Mouse (Mus musculus): ENCODE data around the gene Stoml3. TPM values are rescaled to one million over a fixed set of nuclear protein-coding genes. Genes with fewer than 3 reads are reported as not detected.

Stoml3 gene
- total RNA-seq, 1 experiment, result not detected

DNA sequence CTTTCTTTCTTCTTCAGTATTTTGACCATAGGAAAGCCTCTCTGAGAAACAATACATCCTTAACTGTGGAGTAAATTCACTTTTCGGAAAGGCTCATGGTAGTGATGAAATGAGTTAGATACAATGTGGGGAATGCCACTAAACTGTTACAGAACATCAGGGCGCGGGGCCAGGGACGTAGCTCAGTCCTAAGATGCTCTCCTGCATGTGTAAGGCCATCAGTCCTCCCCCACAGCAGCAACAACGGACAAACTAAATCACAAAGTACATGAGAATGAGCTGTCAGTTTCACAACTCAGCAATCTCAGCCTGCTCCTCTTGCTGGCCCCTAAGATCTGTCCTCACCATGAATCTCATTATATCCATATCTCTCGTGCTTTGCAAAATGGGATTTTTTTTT, 33.9 kb upstream of the Stoml3 start:
- H3K9ac ChIP-seq (ENCODE audit: insufficient read depth, low read depth, low read length, poor library complexity, severe bottlenecking), result no peak overlapping the region
- no peak for TF ChIP-seq ZC3H11A (IDR thresholded peaks at IDR 0.05; ENCODE audit: borderline replicate concordance, low read depth, low read length)
- TF ChIP-seq ZNF384 (IDR thresholded peaks at IDR 0.05; ENCODE audit: low read depth, low read length), result no peak
- no peak for TF ChIP-seq CHD2 (IDR thresholded peaks at IDR 0.05; ENCODE audit: low read depth, low read length)
- no peak for TF ChIP-seq HCFC1 (IDR thresholded peaks at IDR 0.05; ENCODE audit: borderline replicate concordance, insufficient read depth, low read length)
- TF ChIP-seq MAFK (IDR thresholded peaks at IDR 0.05; ENCODE audit: insufficient read depth, low read depth, low read length), result no peak
- H3K36me3 ChIP-seq (ENCODE audit: control insufficient read depth, insufficient read depth, low read length, poor library complexity, severe bottlenecking), result peaks cover 36% of the 10 kb centered on the region
- H3K4me3 ChIP-seq (ENCODE audit: insufficient read depth in 1 of 2, low read depth in 1 of 2, low read length in 2 of 2, poor library complexity in 1 of 2, severe bottlenecking in 1 of 2), result no peak overlapping the region
- H3K9me3 ChIP-seq (ENCODE audit: control insufficient read depth, insufficient read depth, low read depth, low read length), result no peaks in the 10 kb centered on the region
- peaks cover 0 to 41% of the 10 kb centered on the region in 2 experiments; a peak in 2 of 4 replicates for H3K4me1 ChIP-seq (ENCODE audit: control insufficient read depth in 2 of 2, insufficient read depth in 2 of 2, low read length in 2 of 2, poor library complexity in 1 of 2)
- in situ Hi-C loops (cut with MboI; ENCODE audit: low sequenced_read_pairs in 2 of 2, unreplicated experiment in 2 of 2), result loop anchor here (25.0 kb wide), 2 partner anchors 417 to 1192 kb away; partner anchors contain the start of genes Foxo1 (in 2 of the 2) and Lhfp (in 1 of the 2)
- H3K27ac ChIP-seq (ENCODE audit: insufficient read depth, low read depth, low read length, poor library complexity, severe bottlenecking), result no peak overlapping the region
- no peak for DNase-seq (ENCODE audit: low read depth, low spot score)

- TF ChIP-seq ZC3H11A (IDR thresholded peaks at IDR 0.05; ENCODE audit: borderline replicate concordance, low read depth, low read length) (no peak), ZNF384 (IDR thresholded peaks at IDR 0.05; ENCODE audit: low read depth, low read length) (no peak), CHD2 (IDR thresholded peaks at IDR 0.05; ENCODE audit: low read depth, low read length) (no peak), MAFK (IDR thresholded peaks at IDR 0.05; ENCODE audit: insufficient read depth, low read depth, low read length) (no peak), HCFC1 (IDR thresholded peaks at IDR 0.05; ENCODE audit: borderline replicate concordance, insufficient read depth, low read length) (no peak)
- in situ Hi-C loops (cut with MboI; ENCODE audit: low sequenced_read_pairs in 2 of 2, unreplicated experiment in 2 of 2), result loop anchor here (25.0 kb wide), 2 partner anchors 418 to 1193 kb away; partner anchors contain the start of genes Foxo1 (in 2 of the 2) and Lhfp (in 1 of the 2)
- H3K4me1 ChIP-seq (ENCODE audit: control insufficient read depth in 2 of 2, insufficient read depth in 2 of 2, low read length in 2 of 2, poor library complexity in 1 of 2), result peaks cover 0 to 41% of the 10 kb centered on the region in 2 experiments; a peak in 2 of 4 replicates
Measured at GRCm38 (mm10) chr3:53454984-53455383, 33.5 kb upstream of the Stoml3 start.

GRCm38 (mm10) chr3:53457750-53458149, 30.7 kb upstream of the Stoml3 start:
- Histone ChIP-seq H3K4me3 (ENCODE audit: insufficient read depth in 1 of 2, low read depth in 1 of 2, low read length in 2 of 2, poor library complexity in 1 of 2, severe bottlenecking in 1 of 2) (no peak overlapping the region), H3K4me1 (ENCODE audit: control insufficient read depth in 2 of 2, insufficient read depth in 2 of 2, low read length in 2 of 2, poor library complexity in 1 of 2) (peaks cover 0 to 31% of the 10 kb centered on the region in 2 experiments; a peak in 2 of 4 replicates), H3K36me3 (ENCODE audit: control insufficient read depth, insufficient read depth, low read length, poor library complexity, severe bottlenecking) (peaks cover 22% of the 10 kb centered on the region), H3K27ac (ENCODE audit: insufficient read depth, low read depth, low read length, poor library complexity, severe bottlenecking) (peak overlapping the region; percentile 63), H3K9me3 (ENCODE audit: control insufficient read depth, insufficient read depth, low read depth, low read length) (no peaks in the 10 kb centered on the region), H3K9ac (ENCODE audit: insufficient read depth, low read depth, low read length, poor library complexity, severe bottlenecking) (no peak overlapping the region)
- DNase-seq (ENCODE audit: low read depth, low spot score), result no peak
- in situ Hi-C loops (cut with MboI; ENCODE audit: low sequenced_read_pairs in 2 of 2, unreplicated experiment in 2 of 2), result loop anchor here (25.0 kb wide), 2 partner anchors 420 to 1195 kb away; partner anchors contain the start of genes Foxo1 (in 2 of the 2) and Lhfp (in 1 of the 2)
- TF ChIP-seq ZC3H11A (IDR thresholded peaks at IDR 0.05; ENCODE audit: borderline replicate concordance, low read depth, low read length) (no peak), ZNF384 (IDR thresholded peaks at IDR 0.05; ENCODE audit: low read depth, low read length) (no peak), MAFK (IDR thresholded peaks at IDR 0.05; ENCODE audit: insufficient read depth, low read depth, low read length) (no peak), CHD2 (IDR thresholded peaks at IDR 0.05; ENCODE audit: low read depth, low read length) (no peak), HCFC1 (IDR thresholded peaks at IDR 0.05; ENCODE audit: borderline replicate concordance, insufficient read depth, low read length) (no peak)

More at GRCm38 (mm10) chr3:53454984-53455383, 33.5 kb upstream of the Stoml3 start:
- no peak for DNase-seq (ENCODE audit: low read depth, low spot score)
- Histone ChIP-seq H3K4me3 (ENCODE audit: insufficient read depth in 1 of 2, low read depth in 1 of 2, low read length in 2 of 2, poor library complexity in 1 of 2, severe bottlenecking in 1 of 2) (no peak overlapping the region), H3K27ac (ENCODE audit: insufficient read depth, low read depth, low read length, poor library complexity, severe bottlenecking) (no peak overlapping the region), H3K36me3 (ENCODE audit: control insufficient read depth, insufficient read depth, low read length, poor library complexity, severe bottlenecking) (peaks cover 36% of the 10 kb centered on the region), H3K9ac (ENCODE audit: insufficient read depth, low read depth, low read length, poor library complexity, severe bottlenecking) (peak overlapping the region; percentile 20; the same call in 1 of the 2 replicates), H3K9me3 (ENCODE audit: control insufficient read depth, insufficient read depth, low read depth, low read length) (no peaks in the 10 kb centered on the region)

- Histone ChIP-seq H3K36me3 (ENCODE audit: control insufficient read depth, insufficient read depth, low read length, poor library complexity, severe bottlenecking) (peaks cover 17% of the 10 kb centered on the region), H3K27ac (ENCODE audit: insufficient read depth, low read depth, low read length, poor library complexity, severe bottlenecking) (no peak overlapping the region)
Measured at GRCm38 (mm10) chr3:53460106-53460505, 28.3 kb upstream of the Stoml3 start.

More at GRCm38 (mm10) chr3:53460106-53460505, 28.3 kb upstream of the Stoml3 start:
- peaks cover under 1 to 24% of the 10 kb centered on the region in 2 experiments; a peak in 2 of 4 replicates for H3K4me1 ChIP-seq (ENCODE audit: control insufficient read depth in 2 of 2, insufficient read depth in 2 of 2, low read length in 2 of 2, poor library complexity in 1 of 2)
- no peak for DNase-seq (ENCODE audit: low read depth, low spot score)
- in situ Hi-C loops (cut with MboI; ENCODE audit: low sequenced_read_pairs in 2 of 2, unreplicated experiment in 2 of 2), result loop anchor here (25.0 kb wide), 2 partner anchors 423 to 1198 kb away; partner anchors contain the start of genes Foxo1 (in 2 of the 2) and Lhfp (in 1 of the 2)
- no peaks in the 10 kb centered on the region for H3K9me3 ChIP-seq (ENCODE audit: control insufficient read depth, insufficient read depth, low read depth, low read length)
- no peak overlapping the region for H3K4me3 ChIP-seq (ENCODE audit: insufficient read depth in 1 of 2, low read depth in 1 of 2, low read length in 2 of 2, poor library complexity in 1 of 2, severe bottlenecking in 1 of 2)
- TF ChIP-seq ZC3H11A (IDR thresholded peaks at IDR 0.05; ENCODE audit: borderline replicate concordance, low read depth, low read length), result no peak
- no peak for TF ChIP-seq HCFC1 (IDR thresholded peaks at IDR 0.05; ENCODE audit: borderline replicate concordance, insufficient read depth, low read length)
- TF ChIP-seq CHD2 (IDR thresholded peaks at IDR 0.05; ENCODE audit: low read depth, low read length), result no peak
- TF ChIP-seq ZNF384 (IDR thresholded peaks at IDR 0.05; ENCODE audit: low read depth, low read length), result no peak
- no peak for TF ChIP-seq MAFK (IDR thresholded peaks at IDR 0.05; ENCODE audit: insufficient read depth, low read depth, low read length)
- no peak overlapping the region for H3K9ac ChIP-seq (ENCODE audit: insufficient read depth, low read depth, low read length, poor library complexity, severe bottlenecking)

Data from ES-E14 (cell line).